Mouse (Mus musculus) liver, embryonic 14.5 days (tissue): ENCODE measurements around the gene Akr1c19.

Source experiments
- CTCF ChIP-seq: IDR thresholded peaks from 2 replicates; pipeline ENCODE4 v1.5.1; 2016; ENCODE audit warnings: antibody characterized with exemption, low read depth, control low read depth
- EP300 ChIP-seq: IDR thresholded peaks from 2 replicates; pipeline ENCODE4 v1.6.1; 2016; ENCODE audit warnings: antibody characterized with exemption, low read depth

- TF ChIP-seq CTCF (no peak), EP300 (no peak)
These were observed 16.8 kb upstream of the Akr1c19 start for GRCm38 (mm10) chr13:4211560-4212299.
